Mouse (Mus musculus) T-cell, adult 2 months (primary cell): ENCODE measurements around the gene Ccdc61.
"Not testable (repeated sequence)": the region's sequence is repeated elsewhere in the genome, so short reads cannot be mapped to it uniquely, and the experiment has no call there.

Source experiments
- DNase-seq: peaks from one replicate; pipeline ENCODE4 v3.0.0; 2022; ENCODE audit warnings: low spot score

The Ccdc61 gene

DNA sequence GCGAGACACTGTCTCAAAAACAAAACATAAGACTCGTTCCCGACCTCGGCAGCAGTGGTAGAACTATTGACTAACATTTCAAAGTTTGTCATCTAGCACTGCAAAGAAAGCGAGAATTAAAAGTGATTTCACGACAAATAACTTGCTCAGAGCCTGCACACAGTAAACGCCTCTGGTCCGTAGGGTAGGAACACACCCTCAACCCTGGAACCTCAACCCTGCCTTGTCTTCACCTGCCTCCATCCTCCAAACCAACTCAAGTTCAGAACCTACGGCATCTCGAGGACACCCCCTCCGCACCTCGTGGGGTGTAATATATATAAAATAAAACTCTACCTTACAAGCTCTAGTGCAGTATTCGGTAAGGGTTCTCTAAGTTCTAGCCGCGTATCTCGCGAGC is 418 bp downstream of the Ccdc61 start:
- no peak for DNase-seq

DNA sequence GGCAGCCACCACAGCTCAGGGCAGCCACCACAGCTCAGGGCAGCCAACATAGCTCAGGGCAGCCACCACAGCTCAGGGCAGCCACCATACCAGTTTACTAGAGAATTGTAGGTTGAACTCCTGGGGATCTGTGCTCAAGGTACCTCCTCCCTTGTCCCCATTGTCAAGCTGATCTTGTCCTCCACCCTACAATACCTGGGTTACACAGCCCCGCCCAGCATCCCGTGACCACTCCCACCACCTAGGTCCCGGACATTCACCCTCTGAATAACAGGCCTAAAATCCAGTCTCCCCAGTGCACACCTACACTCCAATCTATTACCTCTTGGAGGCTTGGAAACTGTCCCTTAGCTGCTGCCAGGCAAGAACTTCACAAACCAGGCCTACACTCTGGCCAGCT is 5.2 kb downstream of the Ccdc61 start:
- DNase-seq = no peak

DNA sequence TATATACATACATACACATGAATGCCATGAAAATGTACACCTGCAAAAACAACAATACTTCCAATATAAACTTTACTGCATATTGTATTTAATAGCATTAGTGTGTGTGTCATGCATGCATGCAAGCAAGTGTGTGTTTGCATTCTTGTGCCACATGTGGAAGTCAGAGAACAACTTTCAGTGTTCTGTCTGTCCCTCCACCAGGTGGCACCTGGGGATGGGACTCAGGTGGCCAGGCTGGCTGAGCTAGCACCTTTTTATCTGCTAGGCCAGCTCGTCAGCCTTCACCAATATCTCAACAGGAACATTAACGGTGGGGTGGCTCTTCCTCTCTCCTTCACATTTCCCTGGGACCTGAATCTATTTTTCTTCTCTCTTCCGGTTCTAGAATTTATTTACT is 7.7 kb downstream of the Ccdc61 start:
- no peak for DNase-seq

DNA sequence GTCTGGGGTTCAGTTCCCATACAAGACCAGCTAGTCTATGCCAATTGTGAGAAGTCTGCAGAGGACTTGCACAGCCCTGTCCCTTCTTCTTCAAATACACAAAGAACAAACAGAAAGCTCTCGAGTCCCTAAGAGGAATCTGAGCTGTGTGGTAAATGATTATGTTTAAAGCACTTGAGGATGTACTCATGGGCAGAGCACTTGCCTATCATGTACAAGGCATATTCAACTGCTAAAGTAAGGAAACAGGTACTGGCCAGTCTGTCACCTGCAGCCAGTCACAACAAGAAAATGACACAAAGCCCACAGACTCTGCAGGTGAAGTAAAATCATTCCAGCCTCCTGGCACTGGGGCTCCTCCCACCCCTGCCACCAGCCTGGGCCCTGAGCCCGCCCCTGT is 9.7 kb downstream of the Ccdc61 start:
- DNase-seq = no peak

DNA sequence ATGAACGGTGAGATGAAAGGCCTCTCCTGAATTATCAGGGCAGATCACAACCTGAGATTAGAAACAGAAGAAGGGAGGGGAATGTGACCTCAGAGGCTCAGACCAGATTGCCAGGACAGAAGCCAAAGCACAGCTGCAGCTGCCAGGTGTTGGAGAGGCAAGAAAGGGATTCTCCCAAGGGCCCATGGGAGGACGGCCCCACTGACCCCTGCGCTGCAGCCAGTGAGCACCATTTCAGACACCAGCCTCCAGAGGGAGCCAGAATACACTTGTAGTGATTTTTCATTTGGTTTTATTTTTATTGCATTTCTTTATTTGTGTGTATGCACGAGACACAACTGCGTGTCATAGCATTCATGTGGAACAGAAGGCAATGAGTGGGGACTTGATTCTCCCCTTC is 13.7 kb downstream of the Ccdc61 start:
- no peak for DNase-seq

DNA sequence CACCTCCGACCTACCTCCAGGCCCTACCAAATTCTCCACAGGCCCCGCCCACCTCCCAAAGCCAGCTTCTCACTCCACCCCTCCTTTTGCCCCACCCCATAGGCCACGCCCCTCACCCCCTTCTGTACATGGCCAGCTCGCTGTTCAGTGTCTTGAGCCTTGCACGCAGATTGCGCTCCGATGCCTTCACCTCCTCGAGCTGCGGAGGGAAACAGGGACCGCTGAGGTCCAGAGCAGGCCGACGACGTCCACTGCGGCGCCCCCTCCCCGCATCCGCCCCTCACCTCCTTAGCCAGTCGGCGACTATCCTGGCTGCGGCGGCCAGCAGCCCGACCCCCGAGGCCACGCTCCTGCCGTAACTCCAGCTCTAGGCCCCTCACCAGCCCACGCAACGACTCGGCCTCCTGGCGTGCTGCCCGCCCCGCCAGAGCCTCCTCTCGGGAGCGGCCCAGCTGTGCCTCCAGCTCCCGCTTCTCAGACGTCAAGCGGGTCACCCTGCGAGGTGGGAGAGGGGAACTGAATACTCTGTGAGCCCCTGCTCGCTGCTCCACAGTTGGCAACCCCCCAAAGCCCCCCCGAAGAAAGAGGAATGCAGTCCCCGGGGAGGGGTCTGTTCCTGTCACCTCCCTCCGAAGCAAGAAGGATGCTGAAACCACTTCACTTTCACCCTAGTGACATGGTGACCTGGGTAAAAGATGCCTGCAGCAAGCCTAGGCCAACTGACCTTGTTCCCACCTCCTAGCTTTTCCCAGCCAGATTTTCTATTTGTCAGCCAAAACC is 16.4 kb downstream of the Ccdc61 start:
- peak; percentile 25 for DNase-seq

DNA sequence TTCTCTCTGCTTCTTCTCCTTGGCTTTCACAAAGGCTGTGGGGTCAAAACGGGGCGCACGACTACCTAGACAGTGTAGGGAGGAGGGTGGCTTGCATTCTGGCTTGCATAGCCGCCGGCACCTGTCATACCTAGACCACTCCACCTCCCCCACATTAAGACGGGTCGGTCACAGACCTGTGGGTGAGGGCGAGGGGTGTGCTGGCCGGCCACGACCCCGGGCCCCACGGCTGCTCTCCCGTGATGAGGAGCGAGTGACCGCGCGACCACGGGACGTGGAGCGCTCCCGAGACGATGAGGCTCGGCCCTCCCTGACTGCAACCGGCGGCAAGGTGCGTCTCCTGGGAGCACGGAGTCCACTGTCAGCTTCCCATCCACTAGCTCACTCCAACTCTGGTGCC is 17.2 kb downstream of the Ccdc61 start:
- no peak for DNase-seq

DNA sequence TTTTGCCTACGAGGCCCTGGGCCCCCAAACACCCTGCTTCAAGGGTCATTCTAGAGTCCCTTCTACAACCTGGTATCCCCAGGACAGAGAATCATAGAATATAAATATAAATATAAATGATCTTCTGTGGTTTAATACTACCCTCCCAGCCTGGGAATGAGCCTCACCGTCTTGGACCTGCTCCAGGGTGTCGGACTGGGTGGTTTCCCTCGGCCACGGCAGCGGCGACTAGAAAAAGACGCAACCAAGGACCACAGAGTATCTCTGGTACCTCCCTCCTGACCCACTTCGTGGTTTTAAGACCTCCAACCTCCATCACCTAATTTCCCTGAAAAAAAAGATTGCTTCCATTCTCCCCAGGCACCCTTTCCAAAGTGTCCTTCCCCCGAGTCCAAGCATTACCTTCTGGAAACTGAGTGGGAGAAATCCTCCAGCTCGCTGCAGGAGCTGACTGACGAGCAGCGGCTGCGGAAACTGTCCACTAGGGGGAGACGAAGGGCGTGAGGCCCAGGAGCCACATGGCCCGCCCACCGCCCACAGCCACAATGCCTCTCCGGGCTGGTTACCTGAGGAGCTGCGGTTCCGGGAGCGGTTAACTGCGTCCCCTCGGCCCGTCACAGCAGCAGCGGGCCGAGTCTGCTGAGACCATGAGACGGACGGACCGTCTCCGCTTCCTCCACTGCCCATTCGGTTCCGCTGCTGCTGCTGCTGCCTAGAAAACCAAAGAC is 18.2 kb downstream of the Ccdc61 start:
- peak; percentile 77 for DNase-seq

DNA sequence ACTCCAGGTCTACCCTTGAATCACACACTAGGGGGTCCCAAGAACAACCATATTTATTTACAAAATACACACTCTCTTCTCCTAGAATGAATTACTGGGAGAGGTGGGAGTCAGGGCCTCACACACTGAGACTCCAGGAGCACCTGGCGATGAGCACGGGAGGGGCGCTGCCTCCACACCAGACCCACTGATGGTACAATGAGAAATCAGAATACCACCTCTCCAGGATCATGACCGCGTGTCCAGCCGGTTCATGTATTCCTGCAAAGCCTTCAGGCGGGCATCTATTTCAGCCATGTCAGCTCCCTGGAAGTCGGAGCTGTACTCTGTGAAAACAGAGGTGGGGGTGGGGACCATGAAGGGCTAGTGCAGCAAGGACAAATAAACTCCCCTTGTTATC is 19.4 kb downstream of the Ccdc61 start:
- DNase-seq = no peak

DNA sequence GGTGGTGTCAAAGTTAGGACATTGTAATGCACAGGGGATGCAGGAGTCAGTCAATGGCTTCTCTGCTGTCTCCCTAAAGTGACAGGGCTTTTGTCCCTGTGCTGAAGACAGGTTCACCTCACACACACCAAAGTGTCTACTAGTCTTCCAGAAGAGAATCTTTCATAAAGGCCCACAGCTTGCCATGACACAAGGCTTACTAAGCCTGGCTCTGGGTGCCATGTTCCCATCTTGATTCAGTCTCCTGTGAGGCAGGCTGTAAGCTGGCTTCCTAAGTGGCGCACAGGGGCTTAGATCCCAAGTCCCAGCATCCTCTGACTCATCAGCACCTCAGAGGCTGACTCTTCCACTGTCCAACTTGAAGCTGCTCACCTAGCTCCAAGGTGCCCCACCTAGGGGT is 23.3 kb downstream of the Ccdc61 start:
- no peak for DNase-seq

DNA sequence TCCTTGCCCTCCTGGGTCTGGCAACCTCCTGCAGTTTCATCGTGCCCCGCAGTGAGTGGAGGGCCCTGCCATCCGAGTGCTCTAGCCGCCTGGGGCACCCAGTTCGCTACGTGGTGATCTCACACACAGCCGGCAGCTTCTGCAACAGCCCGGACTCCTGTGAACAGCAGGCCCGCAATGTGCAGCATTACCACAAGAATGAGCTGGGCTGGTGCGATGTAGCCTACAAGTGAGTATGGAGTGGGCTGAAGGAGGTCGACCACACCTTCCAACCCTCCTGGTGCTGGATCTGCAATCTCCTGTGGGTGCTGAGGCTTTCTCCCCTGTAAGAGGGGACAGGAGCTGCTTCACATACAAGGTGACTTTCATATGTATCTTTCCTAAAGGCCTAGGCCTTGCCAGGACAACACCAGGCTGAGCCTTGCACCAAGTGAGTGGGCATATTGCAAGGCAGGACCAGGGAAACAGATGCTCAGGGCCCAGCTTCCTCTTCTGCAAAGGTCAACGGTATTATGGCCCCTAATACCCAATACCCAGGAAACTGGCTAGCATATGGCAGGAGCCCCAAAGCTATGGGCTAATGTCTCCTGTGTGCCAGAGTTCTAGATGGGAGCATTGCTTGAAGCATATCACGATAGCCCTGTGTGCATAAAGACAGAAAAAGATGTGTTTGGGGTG is 25.3 kb downstream of the Ccdc61 start:
- DNase-seq = no peak

DNA sequence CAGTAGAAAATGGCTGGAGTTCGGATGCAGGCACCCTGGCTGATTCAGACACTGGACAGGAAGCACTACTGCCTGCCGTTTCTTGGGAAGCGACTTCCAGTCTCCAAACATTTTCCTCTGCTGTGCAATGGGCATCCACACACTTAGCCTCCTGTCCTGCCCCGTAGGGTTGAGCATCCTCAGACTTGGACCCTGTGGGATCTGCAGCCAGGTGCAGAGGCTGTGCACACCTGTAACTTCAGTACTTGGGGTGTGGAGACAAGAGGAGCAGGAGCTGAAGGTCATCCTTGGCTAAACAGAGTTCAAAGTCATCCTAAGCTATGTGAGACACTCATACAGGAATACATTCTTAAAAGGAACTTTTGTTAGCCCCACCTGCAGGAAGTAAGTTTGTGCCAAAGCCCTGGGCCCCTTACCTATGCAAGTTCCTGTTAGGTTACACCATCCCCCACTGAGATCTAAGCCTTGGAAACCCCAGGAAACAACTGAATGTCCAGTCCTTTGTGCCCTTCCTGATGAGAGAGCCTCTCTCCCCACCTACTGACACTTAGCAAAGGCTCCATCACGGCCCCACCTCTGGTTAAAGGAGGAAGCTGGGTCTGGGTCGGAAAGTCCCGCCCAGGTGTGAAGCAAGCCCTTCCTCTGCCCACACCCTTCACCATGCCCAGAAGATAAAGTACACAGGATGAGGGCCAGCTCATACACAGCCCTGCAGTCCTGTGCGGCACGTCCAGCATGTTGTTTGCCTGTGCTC is 26.0 kb downstream of the Ccdc61 start:
- DNase-seq = no peak

DNA sequence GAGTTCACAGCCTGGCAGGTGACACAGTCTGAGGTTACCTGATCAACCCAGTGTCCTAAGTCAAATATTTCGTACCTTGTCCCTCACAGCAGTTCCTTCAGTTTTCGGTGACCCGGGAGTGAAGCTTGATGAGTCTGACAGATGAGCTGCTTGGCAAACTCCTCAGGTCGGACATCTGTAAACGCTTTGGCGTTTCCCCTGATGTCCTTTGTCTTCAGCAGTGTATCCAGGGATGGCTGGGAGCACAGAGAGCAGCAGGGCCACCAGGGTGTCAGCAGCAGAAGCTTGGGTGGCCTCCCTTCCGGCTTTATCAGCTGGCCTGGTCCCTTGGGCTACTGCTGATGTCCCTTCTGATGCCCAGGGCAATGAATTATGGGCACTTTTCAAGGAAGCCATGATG is 31.5 kb downstream of the Ccdc61 start:
- DNase-seq = no peak

DNA sequence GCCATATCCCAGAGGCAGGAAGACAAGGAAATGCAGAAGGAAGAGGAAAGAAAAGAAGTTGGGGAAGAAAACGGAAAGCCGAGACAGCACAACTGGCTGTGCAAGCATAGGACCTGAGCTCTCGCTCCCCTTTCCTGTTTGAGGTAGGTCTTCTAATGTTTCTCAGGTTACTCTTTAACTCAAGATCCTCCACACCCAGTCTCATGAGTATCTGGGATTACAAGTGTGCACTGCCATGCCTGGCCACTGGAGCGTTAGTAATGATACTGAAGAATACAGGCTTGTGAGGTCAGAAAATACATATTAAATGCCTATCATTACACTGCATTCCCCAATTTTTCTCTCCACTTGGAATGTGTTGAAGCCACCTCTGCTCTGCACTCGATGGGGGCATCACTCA is 34.8 kb downstream of the Ccdc61 start:
- no peak for DNase-seq

DNA sequence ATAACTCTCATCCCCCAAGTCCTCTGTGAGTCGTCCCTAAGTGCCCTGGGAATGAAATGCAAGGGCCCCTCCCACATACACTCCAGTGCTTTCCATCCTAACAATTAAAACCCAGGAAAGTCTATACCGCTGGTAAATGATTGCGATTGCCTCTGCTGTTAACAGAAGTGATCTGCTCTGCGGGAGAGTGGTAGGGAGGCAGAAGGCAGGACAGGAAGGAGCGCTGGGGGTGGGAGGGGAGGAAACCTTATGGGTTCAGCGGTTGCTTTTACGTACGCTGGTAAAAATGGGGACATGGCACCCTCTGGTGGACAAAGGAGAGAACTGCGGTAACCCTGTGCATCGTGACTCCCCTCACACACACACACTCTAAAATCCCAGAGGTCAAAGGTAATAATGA is 37.0 kb downstream of the Ccdc61 start:
- DNase-seq = peak; percentile 72

DNA sequence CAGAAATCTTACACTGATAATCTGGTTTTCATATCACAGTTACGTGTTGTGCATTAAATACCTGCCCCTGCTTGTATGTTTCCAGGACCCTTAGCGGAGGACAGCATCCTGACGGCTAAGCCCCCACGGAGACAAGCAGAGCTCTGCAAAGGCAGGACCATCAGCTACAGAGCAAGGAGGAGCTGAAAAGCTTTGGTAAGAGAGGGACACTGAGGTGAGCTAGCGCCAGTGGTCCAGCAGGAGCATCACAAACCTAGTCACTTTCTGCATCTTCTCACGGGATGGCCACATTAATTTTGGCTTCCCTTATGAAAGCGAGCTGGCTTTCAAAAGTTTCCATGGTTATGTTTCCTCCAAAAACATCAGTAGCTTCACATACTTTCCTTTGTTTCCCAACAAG is 37.4 kb downstream of the Ccdc61 start:
- DNase-seq = no peak

DNA sequence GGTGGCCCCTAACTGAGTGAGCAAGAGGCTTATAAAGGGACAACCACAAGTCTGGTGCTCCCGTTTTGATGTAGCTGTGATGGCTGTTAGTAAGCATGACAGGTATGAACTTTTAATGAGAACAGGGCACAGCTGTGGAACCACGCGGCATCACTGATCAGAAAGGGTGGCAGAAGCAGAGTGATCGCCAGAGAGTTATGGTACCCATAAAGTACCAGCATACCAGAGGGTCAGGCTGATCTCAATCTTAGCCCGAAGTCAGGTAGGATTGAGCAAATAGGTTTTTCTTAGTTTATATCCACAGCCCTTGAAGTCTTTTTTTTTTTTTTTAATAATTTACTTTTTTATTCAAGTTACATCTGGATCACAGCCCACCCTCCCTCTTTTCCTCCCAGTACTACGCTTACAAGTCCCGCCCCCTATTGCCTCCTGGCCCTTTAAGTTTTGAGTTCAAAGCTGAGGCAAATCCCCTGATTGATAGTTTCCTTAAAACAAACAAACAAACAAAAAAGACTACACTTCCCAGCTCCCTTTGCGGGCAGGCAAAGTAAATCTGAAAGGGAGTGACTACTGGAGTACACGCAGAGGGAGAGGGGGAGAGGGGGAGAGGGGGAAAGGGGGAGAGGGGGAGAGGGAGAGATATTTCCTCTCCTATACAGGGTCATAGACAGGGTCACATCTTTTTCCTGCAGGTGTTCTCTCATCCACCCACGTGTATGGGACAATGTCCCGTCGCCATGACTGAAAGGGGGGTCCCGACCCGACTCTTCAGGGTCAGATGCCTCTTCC is 38.0 kb downstream of the Ccdc61 start:
- no peak for DNase-seq

DNA sequence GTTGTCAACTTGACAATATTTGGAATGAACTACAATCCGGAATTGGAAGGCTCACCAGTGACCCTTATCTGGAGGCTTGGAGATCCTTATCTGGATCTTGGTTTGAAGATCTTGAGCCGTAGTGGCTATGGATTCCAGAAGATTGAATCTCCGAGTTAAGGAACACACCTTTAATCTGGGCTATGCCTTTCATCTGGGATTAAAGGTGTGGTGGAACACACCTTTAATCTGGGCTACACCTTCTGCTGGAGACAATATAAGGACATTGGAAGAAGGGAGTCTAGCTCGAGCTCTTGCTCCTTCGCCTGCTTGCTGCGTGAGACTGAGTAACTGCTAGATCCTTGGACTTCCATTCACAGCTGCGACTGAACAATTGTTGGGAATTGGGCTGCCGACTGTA is 39.2 kb downstream of the Ccdc61 start, which contains the start of gene Pglyrp1:
TSS of gene Pglyrp1 (plus strand) at position 301 of the 400 bp plus-strand sequence.
- not testable (repeated sequence) for DNase-seq

DNA sequence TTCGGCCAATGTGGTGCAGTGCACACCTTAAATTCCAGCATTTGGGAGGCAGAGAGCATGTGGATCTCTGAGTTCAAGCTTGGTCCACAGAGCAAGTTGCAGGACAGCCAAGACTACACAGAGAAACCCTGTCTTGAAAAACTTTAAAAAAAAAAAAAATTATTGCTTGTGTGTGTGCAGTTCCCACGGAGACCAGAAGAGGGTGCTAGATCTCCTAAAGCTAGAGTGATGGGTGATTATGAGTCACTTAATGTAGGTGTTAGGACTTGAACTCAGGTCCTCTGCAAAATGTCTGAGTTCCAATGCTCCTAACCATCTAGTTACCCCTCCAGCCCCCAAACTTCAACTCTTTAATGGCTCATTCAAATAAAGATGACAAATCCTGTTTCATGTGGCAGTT is 41.7 kb downstream of the Ccdc61 start:
- no peak for DNase-seq

DNA sequence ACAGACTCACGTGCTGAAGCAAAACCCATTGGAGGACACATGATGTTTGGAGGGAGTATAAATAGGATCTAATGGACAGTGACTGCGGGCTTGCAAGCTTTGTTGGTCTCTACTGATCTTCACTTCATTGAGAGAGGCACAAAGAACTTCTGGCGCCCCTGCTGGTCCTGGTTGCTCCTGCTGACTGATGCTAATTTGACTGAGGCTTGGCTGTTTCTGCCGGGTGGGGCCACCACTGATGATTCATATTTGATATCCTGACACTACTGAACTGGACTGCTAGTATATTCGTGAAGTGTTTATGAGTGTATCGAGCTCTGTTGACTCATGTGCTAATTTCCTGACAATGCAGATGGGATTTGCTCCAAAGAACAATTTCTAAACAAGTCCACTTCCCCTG is 47.4 kb downstream of the Ccdc61 start:
- no peak for DNase-seq

DNA sequence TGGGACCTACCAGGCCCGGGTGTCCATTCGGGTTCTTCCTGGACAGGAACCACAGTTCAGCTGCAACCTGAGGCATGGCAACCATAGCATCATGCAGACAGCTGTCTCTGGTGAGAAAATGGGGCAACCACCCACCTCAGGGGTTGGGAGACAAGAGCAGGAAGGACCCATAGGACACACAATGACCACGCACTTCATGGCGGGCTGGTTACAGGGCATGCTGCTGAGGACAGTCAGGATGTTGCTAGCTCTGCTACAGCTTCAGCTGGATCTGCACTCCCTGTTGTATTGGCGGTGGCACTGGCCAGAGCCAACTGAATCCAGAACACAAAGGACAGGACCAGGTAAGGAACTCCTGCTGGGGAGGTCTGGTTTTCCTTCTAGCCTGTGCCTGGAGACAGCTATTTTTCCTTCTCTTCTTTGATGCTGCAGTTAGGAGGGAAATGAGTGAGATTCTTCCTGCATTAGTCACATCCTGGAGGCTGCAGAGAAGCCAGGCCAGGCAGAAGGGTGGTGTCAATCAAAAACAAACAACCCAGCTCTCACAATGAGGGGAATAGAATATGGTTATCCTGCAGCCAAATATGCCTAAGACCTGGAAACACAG is 51.8 kb downstream of the Ccdc61 start:
- no peak for DNase-seq
